Mouse (Mus musculus) forebrain, embryonic 10.5 days (tissue): ENCODE results near the gene Armcx1. TPM values are rescaled to one million over a fixed set of nuclear protein-coding genes. Genes with fewer than 3 reads are reported as not detected.
"Not testable (repeated sequence)": the region's sequence is repeated elsewhere in the genome, so short reads cannot be mapped to it uniquely, and the experiment has no call there.

Source experiments
- DNase-seq: peaks from one replicate; pipeline ENCODE4 v3.0.0-alpha.2; 2017; ENCODE audit warnings: low spot score; ENCODE audit errors: extremely low spot score
- H3K27ac ChIP-seq: fragments of 300-500 bp; sonication (generic); 2 replicates; pipeline ENCODE4 v1.5.1; 2016; ENCODE audit warnings: mild to moderate bottlenecking
- H3K27me3 ChIP-seq: fragments of 300-500 bp; sonication (generic); 2 replicates; pipeline ENCODE4 v1.6.1; 2016; ENCODE audit warnings: mild to moderate bottlenecking; ENCODE audit not compliant: poor library complexity, severe bottlenecking
- H3K36me3 ChIP-seq: fragments of 300-500 bp; sonication (generic); replicated peaks from 2 replicates; pipeline ENCODE4 v1.6.1; 2016; ENCODE audit warnings: mild to moderate bottlenecking, moderate library complexity
- H3K4me1 ChIP-seq: fragments of 300-500 bp; sonication (generic); 2 replicates; pipeline ENCODE4 v1.6.1; 2016
- H3K4me3 ChIP-seq: fragments of 300-500 bp; sonication (generic); 2 replicates; pipeline ENCODE4 v1.5.1; 2016; ENCODE audit warnings: mild to moderate bottlenecking, moderate library complexity
- H3K9me3 ChIP-seq: fragments of 300-500 bp; sonication (generic); 2 replicates; pipeline ENCODE4 v1.6.1; 2016; ENCODE audit warnings: mild to moderate bottlenecking, moderate library complexity
- WGBS: fragments of 180-500 bp; shearing (Covaris S2); methylation state at CpG from one replicate; pipeline ENCODE4 v1.1.7; 2016; 5-methylcytosine and 5-hydroxymethylcytosine counted together
- polyA plus RNA-seq: library from polyadenylated mRNA; unstranded; fragments of >200 nt; fragmentation: Nextera tagmentation; extraction: Ambion mirVana; gene quantifications from 2 replicates; pipeline ENCODE4 v1.2.1, GENCODE M21; 2016

Gene Armcx1
- polyA plus RNA-seq, 1 experiment from 2014 or later, result 42.7 TPM

- H3K36me3 ChIP-seq, result no peaks in the 10 kb centered on the region
- H3K27me3 ChIP-seq, result peaks cover 91% of the 10 kb centered on the region
- no peak overlapping the region for H3K27ac ChIP-seq
- 95% methylated on average over 1 of the region's 1 CpGs for WGBS
- no peak for DNase-seq
- no peak overlapping the region for H3K4me3 ChIP-seq
- H3K4me1 ChIP-seq, result no peaks in the 10 kb centered on the region
- H3K9me3 ChIP-seq, result no peaks in the 10 kb centered on the region
Measured at GRCm38 (mm10) chrX:134737796-134738195, 20.0 kb downstream of the Armcx1 start.

- Histone ChIP-seq H3K4me1 (no peaks in the 10 kb centered on the region), H3K27ac (no peak overlapping the region), H3K4me3 (no peak overlapping the region), H3K9me3 (no peaks in the 10 kb centered on the region), H3K36me3 (no peaks in the 10 kb centered on the region), H3K27me3 (peaks cover 89% of the 10 kb centered on the region)
- no peak for DNase-seq
- WGBS, result 67% methylated on average over 4 of the region's 4 CpGs
Measured at GRCm38 (mm10) chrX:134739160-134739559, 21.4 kb downstream of the Armcx1 start.

GRCm38 (mm10) chrX:134741862-134742261 is 24.1 kb downstream of the Armcx1 start:
- no peaks in the 10 kb centered on the region for H3K9me3 ChIP-seq
- H3K27ac ChIP-seq, result no peak overlapping the region
- H3K36me3 ChIP-seq, result no peaks in the 10 kb centered on the region
- 81% methylated on average over 5 of the region's 5 CpGs for WGBS
- DNase-seq, result no peak
- no peaks in the 10 kb centered on the region for H3K4me1 ChIP-seq
- H3K27me3 ChIP-seq, result peaks cover 95% of the 10 kb centered on the region
- no peak overlapping the region for H3K4me3 ChIP-seq

GRCm38 (mm10) chrX:134746459-134746858 is 28.7 kb downstream of the Armcx1 start:
- H3K9me3 ChIP-seq, result no peaks in the 10 kb centered on the region
- no peaks in the 10 kb centered on the region for H3K36me3 ChIP-seq
- H3K27me3 ChIP-seq, result peaks cover 85% of the 10 kb centered on the region
- no peak for DNase-seq
- H3K27ac ChIP-seq, result no peak overlapping the region
- H3K4me3 ChIP-seq, result no peak overlapping the region
- 30% methylated on average over 5 of the region's 5 CpGs for WGBS
- peaks cover 7% of the 10 kb centered on the region for H3K4me1 ChIP-seq

GRCm38 (mm10) chrX:134750764-134751592 is 33.2 kb downstream of the Armcx1 start, which contains the start of gene Armcx6:
Armcx6 (minus strand) TSS chrX:134751417.
- Histone ChIP-seq H3K27ac (peak within 1 kb of the TSS; percentile 84), H3K4me3 (peak within 1 kb of the TSS; percentile 58), H3K4me1 (peaks cover 22% of the 10 kb centered on the region), H3K9me3 (no peaks in the 10 kb centered on the region), H3K36me3 (no peaks in the 10 kb centered on the region), H3K27me3 (peaks cover 87% of the 10 kb centered on the region)
- DNase-seq, result peak; percentile 68
- 18% methylated on average over 36 of the region's 36 CpGs for WGBS

GRCm38 (mm10) chrX:134751910-134752309 is 34.1 kb downstream of the Armcx1 start:
- H3K27me3 ChIP-seq, result peaks cover 87% of the 10 kb centered on the region
- H3K27ac ChIP-seq, result no peak overlapping the region
- H3K9me3 ChIP-seq, result no peaks in the 10 kb centered on the region
- no peak for DNase-seq
- H3K4me1 ChIP-seq, result peaks cover 22% of the 10 kb centered on the region
- H3K4me3 ChIP-seq, result no peak overlapping the region
- 55% methylated on average over 2 of the region's 2 CpGs for WGBS
- H3K36me3 ChIP-seq, result no peaks in the 10 kb centered on the region

GRCm38 (mm10) chrX:134752584-134752983 is 34.8 kb downstream of the Armcx1 start:
- H3K4me1 ChIP-seq, result peaks cover 23% of the 10 kb centered on the region
- no peak for DNase-seq
- H3K36me3 ChIP-seq, result no peaks in the 10 kb centered on the region
- WGBS, result 16% methylated on average over 4 of the region's 4 CpGs
- H3K4me3 ChIP-seq, result no peak overlapping the region
- H3K27ac ChIP-seq, result no peak overlapping the region
- no peaks in the 10 kb centered on the region for H3K9me3 ChIP-seq
- peaks cover 87% of the 10 kb centered on the region for H3K27me3 ChIP-seq

GRCm38 (mm10) chrX:134756434-134757292 is 38.9 kb downstream of the Armcx1 start, which contains the start of gene Armcx3:
Armcx3 (plus strand) TSS chrX:134756595.
- Histone ChIP-seq H3K4me3 (peak within 1 kb of the TSS; percentile 65), H3K4me1 (peaks cover 21% of the 10 kb centered on the region), H3K9me3 (no peaks in the 10 kb centered on the region), H3K27me3 (peaks cover 68% of the 10 kb centered on the region), H3K27ac (peak within 1 kb of the TSS; percentile 87), H3K36me3 (no peaks in the 10 kb centered on the region)
- 19% methylated on average over 46 of the region's 46 CpGs for WGBS
- DNase-seq, result peak; percentile 61

- DNase-seq, result no peak
- Histone ChIP-seq H3K9me3 (no peaks in the 10 kb centered on the region), H3K27ac (peak overlapping the region; percentile 87), H3K27me3 (peaks cover 69% of the 10 kb centered on the region), H3K4me3 (peak overlapping the region; percentile 65), H3K36me3 (no peaks in the 10 kb centered on the region), H3K4me1 (peaks cover 14% of the 10 kb centered on the region)
- WGBS, result 23% methylated on average over 13 of the region's 13 CpGs
Measured at GRCm38 (mm10) chrX:134757293-134757995, 39.7 kb downstream of the Armcx1 start.

- Histone ChIP-seq H3K27me3 (peaks cover 45% of the 10 kb centered on the region), H3K4me1 (peaks cover 11% of the 10 kb centered on the region)
- not testable (repeated sequence) for H3K36me3 ChIP-seq, H3K4me3 ChIP-seq, H3K9me3 ChIP-seq, DNase-seq, H3K27ac ChIP-seq
- WGBS, result 51% methylated on average over 3 of the region's 4 CpGs
Measured at GRCm38 (mm10) chrX:134763428-134764198, 45.9 kb downstream of the Armcx1 start.
